Mouse (Mus musculus) midbrain, embryonic 12.5 days (tissue): ENCODE results near the gene Afmid. TPM values are rescaled to one million over a fixed set of nuclear protein-coding genes. Genes with fewer than 3 reads are reported as not detected.
A peak's percentile ranks its signal among the peaks of the same experiment; 100 is the strongest.

Experiments used
- ATAC-seq: fragments of 200-750 bp; cut with Nextera tagmentation; 2 replicates; pipeline ENCODE4 v1.8.0; 2017; ENCODE audit warnings: low read depth, moderate TSS enrichment, moderate library complexity; ENCODE audit not compliant: low FRiP score
- H3K27ac ChIP-seq: fragments of 300-500 bp; sonication (generic); replicated peaks from 2 replicates; pipeline ENCODE4 v1.5.1; 2016; ENCODE audit warnings: mild to moderate bottlenecking
- H3K27me3 ChIP-seq: fragments of 300-500 bp; sonication (generic); 2 replicates; pipeline ENCODE4 v1.6.1; 2016; ENCODE audit warnings: mild to moderate bottlenecking
- H3K36me3 ChIP-seq: fragments of 300-500 bp; sonication (generic); 2 replicates; pipeline ENCODE4 v1.6.1; 2016
- H3K4me1 ChIP-seq: fragments of 300-500 bp; sonication (generic); 2 replicates; pipeline ENCODE4 v1.6.1; 2016
- H3K4me2 ChIP-seq: fragments of 300-500 bp; sonication (generic); replicated peaks from 2 replicates; pipeline ENCODE4 v1.6.1; 2016; ENCODE audit warnings: mild to moderate bottlenecking, moderate library complexity
- H3K4me3 ChIP-seq: fragments of 300-500 bp; sonication (generic); 2 replicates; pipeline ENCODE4 v1.5.1; 2016; ENCODE audit warnings: mild to moderate bottlenecking
- H3K9ac ChIP-seq: fragments of 300-500 bp; sonication (generic); replicated peaks from 2 replicates; pipeline ENCODE4 v1.6.1; 2016; ENCODE audit warnings: mild to moderate bottlenecking, moderate library complexity
- H3K9me3 ChIP-seq: fragments of 300-500 bp; sonication (generic); 2 replicates; pipeline ENCODE4 v1.6.1; 2016; ENCODE audit warnings: mild to moderate bottlenecking
- WGBS: fragments of 180-500 bp; shearing (Covaris S2); methylation state at CpG from one replicate; pipeline ENCODE4 v1.1.7; 2016; 5-methylcytosine and 5-hydroxymethylcytosine counted together
- polyA plus RNA-seq: library from polyadenylated mRNA; unstranded; fragments of >200 nt; fragmentation: Nextera tagmentation; extraction: Ambion mirVana; gene quantifications from 2 replicates; pipeline ENCODE4 v1.2.1, GENCODE M21; 2016

Afmid gene
- polyA plus RNA-seq, 1 experiment from 2014 or later = 4.4 TPM

DNA sequence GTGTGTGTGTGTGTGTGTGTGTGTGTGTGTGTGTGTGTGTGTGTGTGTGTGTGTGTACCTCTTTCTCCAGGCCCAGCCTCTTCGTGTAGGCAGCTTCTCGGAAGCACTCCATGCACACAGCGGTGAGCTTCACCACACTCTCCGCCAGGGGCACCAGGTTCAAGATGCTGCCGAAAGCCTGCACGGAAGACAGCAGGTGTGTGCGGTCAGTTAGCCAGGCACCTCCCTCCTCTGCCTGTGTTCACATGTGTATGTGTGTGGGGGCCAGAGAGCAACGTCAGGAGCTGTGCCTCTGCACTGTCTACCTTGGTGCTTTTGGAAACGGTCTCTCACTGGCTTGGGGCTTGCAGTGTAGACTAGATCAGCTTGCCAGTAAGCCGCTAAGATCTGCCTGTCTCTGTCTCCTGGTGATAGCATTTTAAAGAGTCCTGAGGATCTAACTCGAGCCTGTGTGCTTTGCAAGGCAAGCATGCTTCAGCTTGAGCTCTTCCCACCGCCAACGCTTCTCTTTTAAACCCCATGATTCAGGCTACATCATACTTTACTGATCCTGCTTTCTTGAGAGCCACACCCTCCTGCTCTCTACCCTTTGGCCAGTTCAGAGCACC lies 9.2 kb upstream of the Afmid start:
- Histone ChIP-seq H3K9me3 (no peaks in the 10 kb centered on the region), H3K4me1 (peaks cover 11% of the 10 kb centered on the region; the same call in 1 of the 2 replicates), H3K4me2 (no peak overlapping the region), H3K4me3 (no peak overlapping the region), H3K27ac (no peak overlapping the region), H3K36me3 (peaks cover 63% of the 10 kb centered on the region), H3K27me3 (no peaks in the 10 kb centered on the region), H3K9ac (no peak overlapping the region)
- ATAC-seq = no peak
- 91% methylated on average over 12 of the region's 13 CpGs for WGBS

GRCm38 (mm10) chr11:117819095-117819494 lies 6.6 kb upstream of the Afmid start:
- ATAC-seq = no peak
- H3K27me3 ChIP-seq = no peaks in the 10 kb centered on the region
- no peak overlapping the region for H3K4me3 ChIP-seq
- peaks cover 14% of the 10 kb centered on the region for H3K4me1 ChIP-seq
- 76% methylated on average over 8 of the region's 8 CpGs for WGBS
- H3K9me3 ChIP-seq = no peaks in the 10 kb centered on the region
- no peak overlapping the region for H3K27ac ChIP-seq
- H3K9ac ChIP-seq = no peak overlapping the region
- H3K4me2 ChIP-seq = no peak overlapping the region
- peaks cover 70% of the 10 kb centered on the region for H3K36me3 ChIP-seq

DNA sequence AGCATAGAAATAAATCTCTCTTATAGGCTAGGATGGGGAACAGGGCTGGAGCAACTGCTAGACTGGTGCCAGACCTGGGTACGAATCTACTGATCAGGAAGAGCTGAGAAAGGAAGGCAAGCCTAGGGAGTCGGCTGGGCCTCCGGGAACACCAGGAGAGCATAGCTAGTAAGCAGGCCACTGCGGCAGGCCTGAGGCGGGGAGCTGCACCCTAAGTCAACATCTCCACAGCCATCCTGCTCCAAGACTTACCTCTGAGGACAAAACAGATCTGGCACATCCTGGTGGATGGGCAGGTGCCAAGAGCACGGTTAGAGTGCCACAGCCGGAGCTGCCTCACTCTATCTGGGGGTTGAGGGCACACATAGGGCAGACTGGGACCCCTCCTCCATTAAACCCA lies 5.6 kb upstream of the Afmid start:
- Histone ChIP-seq H3K9me3 (no peaks in the 10 kb centered on the region), H3K4me2 (no peak overlapping the region), H3K27ac (no peak overlapping the region), H3K4me3 (no peak overlapping the region), H3K9ac (no peak overlapping the region), H3K4me1 (peaks cover 25% of the 10 kb centered on the region), H3K36me3 (peaks cover 60% of the 10 kb centered on the region), H3K27me3 (no peaks in the 10 kb centered on the region)
- 91% methylated on average over 7 of the region's 7 CpGs for WGBS
- ATAC-seq = no peak

DNA sequence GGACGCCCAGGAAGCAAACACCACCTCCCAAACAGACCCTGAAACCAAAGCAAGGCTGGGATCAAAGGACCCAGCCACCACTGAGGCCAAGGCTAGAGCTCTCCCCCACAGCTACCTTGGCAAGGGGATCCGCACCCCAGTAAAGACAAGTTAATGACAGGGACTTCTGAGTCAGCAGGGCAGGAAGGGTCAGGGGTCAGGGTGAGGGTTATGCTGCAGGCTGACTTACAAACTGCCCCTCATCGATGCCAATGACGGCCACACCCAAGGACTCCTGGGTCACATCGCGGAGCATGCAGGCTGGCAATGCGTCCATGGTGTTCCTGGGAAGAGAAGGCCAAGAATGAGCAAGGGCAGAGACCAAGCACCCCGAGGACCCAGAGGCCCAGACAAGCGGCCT lies 3.9 kb upstream of the Afmid start:
- H3K9me3 ChIP-seq = no peaks in the 10 kb centered on the region
- 92% methylated on average over 9 of the region's 9 CpGs for WGBS
- H3K27me3 ChIP-seq = no peaks in the 10 kb centered on the region
- H3K36me3 ChIP-seq = peaks cover 45% of the 10 kb centered on the region
- H3K27ac ChIP-seq = no peak overlapping the region
- H3K4me3 ChIP-seq = no peak overlapping the region
- peaks cover 42% of the 10 kb centered on the region for H3K4me1 ChIP-seq
- ATAC-seq = no peak
- H3K9ac ChIP-seq = no peak overlapping the region
- H3K4me2 ChIP-seq = no peak overlapping the region

- Histone ChIP-seq H3K36me3 (peaks cover 36% of the 10 kb centered on the region), H3K27me3 (no peaks in the 10 kb centered on the region), H3K4me1 (peaks cover 51% of the 10 kb centered on the region), H3K4me3 (no peak overlapping the region), H3K4me2 (no peak overlapping the region), H3K27ac (no peak overlapping the region), H3K9me3 (no peaks in the 10 kb centered on the region), H3K9ac (no peak overlapping the region)
- ATAC-seq = no peak
- WGBS = 95% methylated on average over 7 of the region's 7 CpGs
Observed at GRCm38 (mm10) chr11:117822728-117823241, 2.9 kb upstream of the Afmid start.

DNA sequence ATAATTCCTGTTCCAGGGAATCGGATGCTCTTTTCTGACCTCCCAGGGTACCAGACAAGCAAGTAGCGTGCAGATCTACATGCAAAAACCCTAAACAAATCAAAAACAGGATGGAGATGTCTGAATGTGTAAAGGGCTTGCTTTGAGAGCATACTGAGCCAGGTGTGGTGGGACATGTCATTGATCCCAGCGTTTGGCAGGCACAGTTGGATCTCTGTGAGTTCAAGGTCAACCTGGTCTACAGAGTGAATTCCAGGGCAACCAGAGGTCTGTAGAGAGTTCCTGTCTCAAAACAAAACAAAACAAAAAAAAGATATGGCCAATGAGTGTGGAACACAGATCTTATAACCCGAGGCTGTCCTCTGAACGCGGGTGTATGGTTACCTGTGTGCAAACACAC lies 2.3 kb upstream of the Afmid start:
- no peaks in the 10 kb centered on the region for H3K9me3 ChIP-seq
- H3K27ac ChIP-seq = no peak overlapping the region
- H3K4me2 ChIP-seq = no peak overlapping the region
- H3K27me3 ChIP-seq = no peaks in the 10 kb centered on the region
- no peak for ATAC-seq
- H3K4me3 ChIP-seq = no peak overlapping the region
- 95% methylated on average over 6 of the region's 6 CpGs for WGBS
- peaks cover 31% of the 10 kb centered on the region for H3K36me3 ChIP-seq
- H3K9ac ChIP-seq = no peak overlapping the region
- H3K4me1 ChIP-seq = peaks cover 56% of the 10 kb centered on the region

DNA sequence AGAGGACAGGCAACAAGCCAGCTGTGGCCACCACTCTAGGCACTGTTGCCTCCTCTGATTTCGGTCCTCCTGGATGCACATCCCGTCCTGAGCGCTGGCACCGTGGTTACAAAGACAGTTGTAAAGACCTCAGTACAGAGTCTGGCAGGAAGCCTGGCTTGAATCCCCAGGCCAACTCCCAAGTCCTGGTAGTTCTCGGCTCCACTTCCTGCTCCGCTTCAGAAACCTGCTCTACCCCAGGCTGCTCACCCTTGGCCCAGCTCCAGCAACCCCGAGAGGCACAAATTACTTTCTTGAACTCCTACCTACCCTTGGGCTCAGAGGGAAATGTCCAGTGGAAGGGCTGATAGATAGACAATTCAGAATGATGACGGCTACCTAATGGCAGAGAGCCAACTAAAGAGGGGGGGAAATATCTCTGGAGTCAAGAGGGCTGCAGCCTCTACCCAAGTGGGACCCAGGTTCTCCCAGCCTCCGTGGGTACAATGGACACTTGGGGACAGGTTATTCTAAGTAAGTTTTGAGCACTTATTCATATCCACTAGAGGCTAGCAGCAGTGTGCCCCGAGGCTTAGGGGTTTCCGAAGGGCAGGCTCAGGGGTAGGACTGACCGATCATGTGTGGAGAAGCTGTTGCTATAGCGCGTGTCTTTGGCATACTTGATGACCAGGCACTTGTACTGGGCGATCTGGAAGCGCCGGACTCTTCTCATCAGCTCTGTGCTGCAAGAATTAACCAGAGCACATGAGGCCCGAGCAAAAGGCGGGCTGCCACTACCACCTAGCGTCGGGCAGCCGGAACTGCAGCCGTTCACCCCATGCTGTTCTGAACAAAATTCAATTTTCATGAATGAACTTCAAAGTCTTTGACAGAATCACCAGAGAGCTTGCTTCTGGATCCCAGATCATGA lies 1.4 kb upstream of the Afmid start:
- Histone ChIP-seq H3K9me3 (no peaks in the 10 kb centered on the region), H3K4me2 (peak overlapping the region; percentile 86), H3K36me3 (peaks cover 23% of the 10 kb centered on the region), H3K27me3 (no peaks in the 10 kb centered on the region), H3K4me3 (peak overlapping the region; percentile 57), H3K9ac (peak overlapping the region; percentile 78), H3K4me1 (peaks cover 60% of the 10 kb centered on the region), H3K27ac (no peak overlapping the region)
- 28% methylated on average over 23 of the region's 23 CpGs for WGBS
- peak; percentile 77 for ATAC-seq

GRCm38 (mm10) chr11:117826164-117826563 lies 440 bp downstream of the Afmid start:
- peak overlapping the region; percentile 57 for H3K4me3 ChIP-seq
- H3K9me3 ChIP-seq = no peaks in the 10 kb centered on the region
- peak overlapping the region; percentile 86 for H3K4me2 ChIP-seq
- no peak for ATAC-seq
- 11% methylated on average over 5 of the region's 5 CpGs for WGBS
- peak overlapping the region; percentile 78 for H3K9ac ChIP-seq
- H3K27ac ChIP-seq = peak overlapping the region; percentile 83
- H3K27me3 ChIP-seq = no peaks in the 10 kb centered on the region
- H3K36me3 ChIP-seq = peaks cover 15% of the 10 kb centered on the region
- H3K4me1 ChIP-seq = peaks cover 53% of the 10 kb centered on the region

DNA sequence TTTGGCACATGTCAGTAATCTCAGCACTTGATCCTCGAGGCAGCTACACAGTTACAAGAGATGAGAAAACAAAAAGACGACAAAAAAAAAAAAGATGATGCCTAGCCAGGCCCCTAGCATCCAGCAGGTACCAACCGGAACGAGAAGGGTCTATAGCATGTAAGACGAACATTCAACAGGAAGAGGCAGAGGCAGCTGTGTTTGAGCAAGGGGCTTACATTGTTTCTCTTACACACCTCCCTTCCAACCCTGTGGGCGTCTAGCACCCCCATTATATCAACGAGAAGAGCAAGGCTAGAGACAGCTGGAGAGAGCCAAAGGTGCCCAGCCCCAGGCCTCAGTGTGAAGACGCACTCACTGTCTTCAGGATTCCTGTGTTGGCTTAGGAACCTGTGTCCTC lies 1.2 kb downstream of the Afmid start:
- 69% methylated on average over 8 of the region's 8 CpGs for WGBS
- ATAC-seq = no peak
- H3K4me1 ChIP-seq = peaks cover 56% of the 10 kb centered on the region
- no peak overlapping the region for H3K9ac ChIP-seq
- 0 out of 2 replicates have a peak overlapping the region, but pooled peaks have one; percentile 86 for H3K4me2 ChIP-seq
- no peaks in the 10 kb centered on the region for H3K27me3 ChIP-seq
- H3K36me3 ChIP-seq = peaks cover 7% of the 10 kb centered on the region
- no peak overlapping the region for H3K27ac ChIP-seq
- no peak overlapping the region for H3K4me3 ChIP-seq
- no peaks in the 10 kb centered on the region for H3K9me3 ChIP-seq

- no peaks in the 10 kb centered on the region for H3K9me3 ChIP-seq
- H3K9ac ChIP-seq = no peak overlapping the region
- no peak overlapping the region for H3K27ac ChIP-seq
- no peak for ATAC-seq
- H3K27me3 ChIP-seq = no peaks in the 10 kb centered on the region
- no peak overlapping the region for H3K4me3 ChIP-seq
- peaks cover 6% of the 10 kb centered on the region; the same call in 1 of the 2 replicates for H3K36me3 ChIP-seq
- peaks cover 60% of the 10 kb centered on the region for H3K4me1 ChIP-seq
- 72% methylated on average over 3 of the region's 3 CpGs for WGBS
- no peak overlapping the region for H3K4me2 ChIP-seq
Observed at GRCm38 (mm10) chr11:117827386-117827785, 1.7 kb downstream of the Afmid start.

DNA sequence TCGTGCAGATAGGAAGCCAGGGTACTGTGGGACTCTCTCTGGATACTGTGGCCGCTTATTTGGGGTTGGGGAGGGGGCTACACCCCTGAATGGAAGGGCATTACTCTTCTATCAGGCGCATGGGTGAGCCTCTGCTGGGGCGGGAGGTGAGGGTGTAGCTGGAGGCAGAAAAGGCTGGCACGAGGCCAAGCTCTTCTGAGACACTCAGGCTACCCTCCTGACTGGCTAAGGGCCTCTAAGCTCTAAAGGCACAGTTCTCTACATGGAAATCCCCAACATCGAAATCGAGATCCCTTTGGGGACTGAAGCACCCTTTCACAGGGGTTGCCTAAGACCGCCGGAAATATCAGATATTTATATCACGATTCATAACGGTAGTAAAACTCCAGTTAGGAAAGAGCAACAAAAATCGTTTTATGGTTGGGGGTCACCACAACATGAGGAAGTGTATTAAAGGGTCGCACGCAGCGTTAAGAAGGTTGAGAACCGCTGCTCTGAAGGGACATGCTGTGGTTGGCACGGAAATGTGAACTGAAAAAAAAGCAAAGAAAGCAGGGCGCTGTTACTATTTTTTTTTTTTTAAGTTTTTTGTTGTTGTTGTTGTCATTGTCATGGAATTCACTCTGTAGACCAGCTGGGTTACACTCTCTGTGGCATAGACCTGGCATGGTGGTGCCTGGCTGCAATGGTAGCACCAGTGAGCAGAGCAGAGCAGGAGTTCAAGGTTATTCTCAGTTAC lies 2.6 kb downstream of the Afmid start:
- Histone ChIP-seq H3K27ac (peak overlapping the region; percentile 25; the same call in 1 of the 2 replicates), H3K4me1 (peaks cover 62% of the 10 kb centered on the region), H3K27me3 (no peaks in the 10 kb centered on the region), H3K4me3 (no peak overlapping the region), H3K9ac (0 out of 2 replicates have a peak overlapping the region, but pooled peaks have one; percentile 15), H3K4me2 (no peak overlapping the region; the same call in 1 of the 2 replicates), H3K36me3 (peaks cover 3% of the 10 kb centered on the region; the same call in 1 of the 2 replicates), H3K9me3 (no peaks in the 10 kb centered on the region)
- WGBS = 88% methylated on average over 18 of the region's 18 CpGs
- ATAC-seq = no peak
